Mouse (Mus musculus) embryonic facial prominence, embryonic 15.5 days (tissue): ENCODE results near the gene Ly6g6f. TPM values are rescaled to one million over a fixed set of nuclear protein-coding genes. Genes with fewer than 3 reads are reported as not detected.

Experiments
- ATAC-seq: fragments of 200-750 bp; cut with Nextera tagmentation; 2 replicates; pipeline ENCODE4 v1.8.0; 2017; ENCODE audit warnings: low read depth, moderate TSS enrichment; ENCODE audit not compliant: insufficient number of reproducible peaks, low FRiP score, low TSS enrichment
- H3K27ac ChIP-seq: fragments of 300-500 bp; sonication (generic); replicated peaks from 2 replicates; pipeline ENCODE4 v1.5.1; 2015; ENCODE audit warnings: mild to moderate bottlenecking, inconsistent platforms
- H3K27me3 ChIP-seq: fragments of 300-500 bp; sonication (generic); 2 replicates; pipeline ENCODE4 v1.6.1; 2015; ENCODE audit warnings: inconsistent platforms
- H3K36me3 ChIP-seq: fragments of 300-500 bp; sonication (generic); 2 replicates; pipeline ENCODE4 v1.6.1; 2015; ENCODE audit warnings: mild to moderate bottlenecking, inconsistent platforms
- H3K4me1 ChIP-seq: fragments of 300-500 bp; sonication (generic); 2 replicates; pipeline ENCODE4 v1.6.1; 2015; ENCODE audit warnings: inconsistent platforms
- H3K4me2 ChIP-seq: fragments of 300-500 bp; sonication (generic); replicated peaks from 2 replicates; pipeline ENCODE4 v1.6.1; 2015; ENCODE audit warnings: mild to moderate bottlenecking, inconsistent platforms
- H3K4me3 ChIP-seq: fragments of 300-500 bp; sonication (generic); replicated peaks from 2 replicates; pipeline ENCODE4 v1.5.1; 2015; ENCODE audit warnings: mild to moderate bottlenecking, inconsistent platforms
- H3K9ac ChIP-seq: fragments of 300-500 bp; sonication (generic); 2 replicates; pipeline ENCODE4 v1.6.1; 2015; ENCODE audit warnings: inconsistent platforms
- H3K9me3 ChIP-seq: fragments of 300-500 bp; sonication (generic); replicated peaks from 2 replicates; pipeline ENCODE4 v1.6.1; 2016; ENCODE audit warnings: inconsistent platforms
- WGBS: fragments of 180-500 bp; shearing (Covaris S2); methylation state at CpG from one replicate; pipeline ENCODE4 v1.1.7; 2015; 5-methylcytosine and 5-hydroxymethylcytosine counted together
- polyA plus RNA-seq: library from polyadenylated mRNA; unstranded; fragments of >200 nt; fragmentation: Nextera tagmentation; extraction: Ambion mirVana; gene quantifications from 2 replicates; pipeline ENCODE4 v1.2.1, GENCODE M21; 2015

The Ly6g6f gene
- polyA plus RNA-seq, 1 experiment from 2014 or later: 0.28 TPM

GRCm38 (mm10) chr17:35061299-35061698, 24.1 kb downstream of the Ly6g6f start:
- no peak overlapping the region for H3K4me3 ChIP-seq

GRCm38 (mm10) chr17:35060737-35061297, 24.6 kb downstream of the Ly6g6f start:
- peaks cover 46% of the 10 kb centered on the region for H3K4me1 ChIP-seq
- H3K4me2 ChIP-seq: peak overlapping the region; percentile 79
- peaks cover 41% of the 10 kb centered on the region for H3K36me3 ChIP-seq

More at GRCm38 (mm10) chr17:35061299-35061698, 24.1 kb downstream of the Ly6g6f start:
- H3K4me1 ChIP-seq: peaks cover 46% of the 10 kb centered on the region
- no peaks in the 10 kb centered on the region for H3K9me3 ChIP-seq
- no peak for ATAC-seq
- H3K27ac ChIP-seq: 0 out of 2 replicates have a peak overlapping the region, but pooled peaks have one; percentile 17
- peaks cover 15% of the 10 kb centered on the region; the same call in 1 of the 2 replicates for H3K27me3 ChIP-seq
- WGBS: 71% methylated on average over 8 of the region's 8 CpGs
- H3K36me3 ChIP-seq: peaks cover 36% of the 10 kb centered on the region
- no peak overlapping the region for H3K9ac ChIP-seq
- peak overlapping the region; percentile 79; the same call in 1 of the 2 replicates for H3K4me2 ChIP-seq

DNA sequence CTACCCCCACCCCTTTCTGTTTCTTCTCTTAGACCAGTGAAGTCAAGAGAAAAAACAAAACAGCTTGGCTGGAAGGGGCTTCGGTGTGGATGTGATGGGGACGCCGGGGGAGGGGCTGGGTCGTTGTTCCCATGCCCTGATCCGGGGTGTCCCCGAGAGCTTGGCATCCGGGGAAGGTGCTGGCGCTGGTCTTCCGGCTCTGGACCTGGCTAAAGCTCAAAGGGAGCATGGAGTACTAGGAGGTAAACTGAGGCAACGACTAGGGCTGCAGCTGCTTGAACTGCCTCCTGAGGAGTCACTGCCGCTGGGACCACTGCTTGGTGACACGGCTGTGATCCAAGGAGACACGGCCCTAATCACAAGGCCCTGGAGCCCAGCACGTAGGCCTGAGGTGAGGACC, 25.3 kb downstream of the Ly6g6f start:
- Histone ChIP-seq H3K4me3 (peak overlapping the region; percentile 74), H3K27me3 (peaks cover 7% of the 10 kb centered on the region; the same call in 1 of the 2 replicates), H3K36me3 (peaks cover 48% of the 10 kb centered on the region), H3K9ac (peak overlapping the region; percentile 81), H3K9me3 (no peaks in the 10 kb centered on the region), H3K4me2 (peak overlapping the region; percentile 79), H3K27ac (peak overlapping the region; percentile 95; the same call in 1 of the 2 replicates), H3K4me1 (peaks cover 39% of the 10 kb centered on the region)
- no peak for ATAC-seq
- 20% methylated on average over 14 of the region's 14 CpGs for WGBS

More at GRCm38 (mm10) chr17:35060737-35061297, 24.6 kb downstream of the Ly6g6f start:
- Histone ChIP-seq H3K9me3 (no peaks in the 10 kb centered on the region), H3K27ac (0 out of 2 replicates have a peak overlapping the region, but pooled peaks have one; percentile 95), H3K4me3 (peak overlapping the region; percentile 74), H3K27me3 (peaks cover 12% of the 10 kb centered on the region; the same call in 1 of the 2 replicates), H3K9ac (peak overlapping the region; percentile 81; the same call in 1 of the 2 replicates)
- whole genome bisulfite sequencing: 56% methylated on average over 22 of the region's 22 CpGs
- ATAC-seq: no peak

- Histone ChIP-seq H3K9me3 (no peaks in the 10 kb centered on the region), H3K27me3 (0 out of 2 replicates have a peak, but pooled peaks cover 6% of the 10 kb centered on the region), H3K4me3 (peak within 1 kb of the TSS; percentile 74), H3K9ac (peak within 1 kb of the TSS; percentile 81), H3K4me1 (peaks cover 31% of the 10 kb centered on the region), H3K36me3 (peaks cover 54% of the 10 kb centered on the region), H3K27ac (peak within 1 kb of the TSS; percentile 95), H3K4me2 (peak within 1 kb of the TSS; percentile 79)
- 0% methylated on average over 57 of the region's 57 CpGs for WGBS
- ATAC-seq: peak; percentile 93
Observed at GRCm38 (mm10) chr17:35058911-35059892, 26.2 kb downstream of the Ly6g6f start, which contains the start of gene Ddah2. Gene Ddah2, plus strand, starts transcription at chr17:35059035.

DNA sequence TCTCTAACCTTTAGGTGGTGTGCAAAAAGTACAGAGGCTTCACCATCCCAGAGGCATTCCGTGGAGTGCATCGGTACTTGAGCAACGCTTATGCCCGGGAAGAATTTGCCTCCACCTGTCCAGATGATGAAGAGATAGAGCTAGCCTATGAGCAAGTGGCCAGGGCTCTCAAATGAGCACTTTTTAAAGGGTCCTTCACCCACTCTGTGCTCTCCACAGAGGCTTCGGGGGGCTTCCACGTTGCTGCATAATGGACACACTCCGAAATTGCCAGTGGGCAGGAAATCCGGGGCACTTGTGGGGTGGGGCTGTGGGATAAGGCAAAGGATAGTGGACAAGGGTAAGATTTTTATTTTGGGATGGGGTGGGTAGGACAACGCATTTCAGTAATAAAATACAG, 27.1 kb downstream of the Ly6g6f start:
- H3K9ac ChIP-seq: no peak overlapping the region
- H3K4me2 ChIP-seq: peak overlapping the region; percentile 79; the same call in 1 of the 2 replicates
- H3K27me3 ChIP-seq: no peaks in the 10 kb centered on the region
- no peak for ATAC-seq
- peaks cover 62% of the 10 kb centered on the region for H3K36me3 ChIP-seq
- peak overlapping the region; percentile 95; the same call in 1 of the 2 replicates for H3K27ac ChIP-seq
- H3K4me3 ChIP-seq: peak overlapping the region; percentile 74
- no peaks in the 10 kb centered on the region for H3K9me3 ChIP-seq
- WGBS: 51% methylated on average over 9 of the region's 9 CpGs
- peaks cover 30% of the 10 kb centered on the region for H3K4me1 ChIP-seq

DNA sequence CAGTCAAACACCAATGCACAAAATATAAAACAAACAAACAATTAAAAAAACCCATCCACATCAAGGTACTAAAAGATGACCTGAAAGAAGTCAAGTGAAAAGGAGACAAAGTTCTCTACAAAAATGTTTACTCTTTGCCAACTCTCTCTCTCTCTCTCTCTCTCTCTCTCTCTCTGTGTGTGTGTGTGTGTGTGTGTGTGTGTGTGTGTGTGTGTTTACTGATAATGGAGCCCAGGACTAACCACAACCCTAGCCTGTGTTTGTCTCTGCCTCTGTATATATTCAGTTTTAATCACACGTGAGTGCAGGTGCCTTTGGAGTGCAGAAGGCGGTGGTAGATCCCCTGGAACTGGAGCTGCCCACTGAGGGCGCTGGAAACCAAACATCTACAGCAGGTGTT, 28.3 kb downstream of the Ly6g6f start:
- WGBS: 75% methylated on average over 3 of the region's 3 CpGs
- ATAC-seq: no peak

DNA sequence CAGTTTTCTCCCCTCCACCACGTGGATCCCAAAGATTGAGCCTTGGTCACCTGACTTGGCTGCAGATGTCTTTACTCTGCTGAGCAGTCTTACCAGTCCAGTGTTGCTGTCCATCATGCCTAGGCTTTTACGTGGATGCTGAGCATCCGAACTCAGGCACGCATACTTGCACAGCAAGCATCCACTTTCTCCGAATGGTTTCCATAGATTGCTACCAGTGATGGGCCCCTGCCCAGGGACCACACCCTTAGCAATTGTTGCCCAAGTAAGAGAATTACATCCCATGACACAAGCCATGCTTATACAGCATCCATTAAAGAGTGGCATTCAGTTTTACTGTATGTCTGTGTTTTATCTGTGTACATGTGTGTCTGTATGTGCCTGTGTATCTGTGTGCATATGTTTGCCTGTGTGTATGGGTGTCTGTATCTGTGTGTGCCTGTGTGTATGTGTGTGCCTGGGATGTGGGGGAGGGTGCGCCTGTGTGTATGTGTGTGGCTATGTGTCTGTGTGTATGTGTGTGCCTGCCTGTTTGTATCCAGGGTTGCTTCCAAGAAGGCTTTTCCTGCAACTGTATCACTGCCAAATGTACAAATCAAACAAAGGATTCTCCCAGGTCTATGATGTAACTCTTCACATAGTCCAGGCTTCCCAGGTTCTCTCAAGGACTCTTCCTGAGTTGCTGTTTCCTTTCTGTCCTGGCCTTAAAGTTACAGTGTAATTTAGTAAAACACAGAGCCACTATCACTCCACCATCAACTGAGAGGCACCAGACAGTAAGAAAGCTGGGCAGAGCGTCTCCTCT, 29.5 kb downstream of the Ly6g6f start:
- Histone ChIP-seq H3K27me3 (no peaks in the 10 kb centered on the region), H3K9me3 (no peaks in the 10 kb centered on the region), H3K9ac (no peak overlapping the region), H3K36me3 (peaks cover 52% of the 10 kb centered on the region), H3K4me3 (no peak overlapping the region), H3K27ac (no peak overlapping the region), H3K4me1 (peaks cover 38% of the 10 kb centered on the region), H3K4me2 (no peak overlapping the region)
- no peak for ATAC-seq
- WGBS: 89% methylated on average over 7 of the region's 7 CpGs

More for the DNA sequence above, 28.3 kb downstream of the Ly6g6f start:
- Histone ChIP-seq H3K27me3 (no peaks in the 10 kb centered on the region), H3K36me3 (peaks cover 63% of the 10 kb centered on the region), H3K9ac (no peak overlapping the region), H3K27ac (no peak overlapping the region), H3K4me2 (no peak overlapping the region), H3K4me1 (peaks cover 40% of the 10 kb centered on the region), H3K9me3 (no peaks in the 10 kb centered on the region), H3K4me3 (no peak overlapping the region)

DNA sequence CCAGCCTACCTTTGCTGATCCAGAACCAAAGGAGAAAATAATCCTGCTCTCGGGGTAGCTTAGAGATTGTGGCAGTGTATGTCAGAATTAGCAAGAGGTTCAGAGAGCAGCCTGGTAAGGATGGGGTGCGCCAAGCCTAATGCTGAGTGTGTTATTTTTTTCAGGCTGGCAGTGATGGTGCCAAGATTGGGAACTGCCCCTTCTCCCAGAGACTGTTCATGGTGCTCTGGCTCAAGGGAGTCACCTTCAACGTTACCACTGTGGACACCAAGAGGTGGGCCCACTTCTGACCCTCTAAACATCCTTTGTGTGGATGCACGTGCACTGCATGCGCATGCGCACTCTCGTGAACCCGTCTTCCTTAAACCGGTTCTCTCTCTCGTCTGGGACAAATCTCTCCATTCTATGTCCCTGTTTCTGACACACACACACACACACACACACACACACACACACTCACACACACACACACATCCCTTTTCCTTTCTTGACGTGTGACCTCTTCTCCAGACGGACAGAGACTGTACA, 33.1 kb downstream of the Ly6g6f start:
- peaks cover 41% of the 10 kb centered on the region for H3K36me3 ChIP-seq
- H3K4me1 ChIP-seq: peaks cover 41% of the 10 kb centered on the region
- no peaks in the 10 kb centered on the region for H3K27me3 ChIP-seq
- H3K9me3 ChIP-seq: no peaks in the 10 kb centered on the region
- no peak for ATAC-seq
- H3K27ac ChIP-seq: peak overlapping the region; percentile 95
- H3K4me2 ChIP-seq: peak overlapping the region; percentile 87
- peak overlapping the region; percentile 62 for H3K4me3 ChIP-seq
- peak overlapping the region; percentile 54; the same call in 1 of the 2 replicates for H3K9ac ChIP-seq
- 71% methylated on average over 12 of the region's 12 CpGs for WGBS

DNA sequence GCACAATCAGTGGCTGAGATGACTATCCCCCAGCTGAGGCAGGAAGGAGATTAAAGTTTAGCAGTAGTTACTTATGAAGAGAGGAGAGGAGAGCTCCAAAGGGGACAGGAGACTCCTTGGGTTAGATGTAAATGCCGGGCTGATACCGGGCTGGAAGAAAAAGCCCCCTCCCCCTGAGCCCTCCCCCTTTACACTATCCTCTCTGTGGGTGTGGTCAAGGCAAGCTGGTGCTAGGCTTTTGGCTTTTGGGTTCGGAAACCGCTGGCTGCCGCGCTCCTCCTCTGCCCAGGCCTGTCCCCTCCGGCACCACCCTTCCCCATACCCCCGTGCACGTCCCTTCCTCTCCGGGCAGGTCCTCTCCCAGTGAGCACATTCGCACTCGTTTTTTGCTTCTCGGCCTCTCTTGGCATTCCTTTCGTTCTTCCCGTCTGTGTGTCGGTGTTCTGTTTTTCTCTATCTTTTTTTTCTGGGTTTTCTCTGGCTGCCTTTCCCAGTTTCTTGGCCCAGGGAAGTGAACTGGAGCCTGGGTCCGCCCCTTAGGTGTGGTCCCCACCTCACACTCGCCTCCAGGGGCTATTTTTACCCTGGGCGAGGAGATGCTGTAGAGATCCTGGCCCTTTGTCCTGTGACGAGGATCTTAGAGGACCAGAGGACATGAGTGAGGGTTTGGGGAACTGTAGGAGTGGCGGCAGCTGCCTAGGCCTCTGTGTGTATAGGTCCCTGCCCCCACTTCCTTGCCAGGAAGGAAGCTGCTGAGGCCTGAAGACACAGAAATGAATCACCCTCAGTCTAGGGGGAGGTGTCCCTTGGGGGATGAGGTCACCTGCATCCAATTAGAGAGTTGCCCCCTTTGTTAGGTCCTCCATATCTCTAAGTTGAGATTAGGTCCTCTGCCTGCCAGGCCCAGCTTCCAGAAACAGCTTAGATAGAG, 34.0 kb downstream of the Ly6g6f start:
- Histone ChIP-seq H3K9me3 (no peaks in the 10 kb centered on the region), H3K4me2 (peak overlapping the region; percentile 87), H3K4me3 (peak overlapping the region; percentile 62), H3K27me3 (no peaks in the 10 kb centered on the region), H3K4me1 (peaks cover 47% of the 10 kb centered on the region), H3K27ac (peak overlapping the region; percentile 95), H3K36me3 (peaks cover 38% of the 10 kb centered on the region), H3K9ac (peak overlapping the region; percentile 54)
- 1% methylated on average over 21 of the region's 21 CpGs for WGBS
- peak; percentile 56 for ATAC-seq
